Mouse (Mus musculus) layer of hippocampus, adult 2 months (tissue): Measurements from ENCODE around the gene Plac8. TPM values are rescaled to one million over a fixed set of nuclear protein-coding genes. Genes with fewer than 3 reads are reported as not detected.

ENCODE experiments used
- DNase-seq, 2 experiments: peaks; one replicate each; pipeline ENCODE4 v3.0.0; 2022; ENCODE audit warnings: low spot score in 2 of 2
- H3K27ac ChIP-seq: fragments of 200-600 bp; 2 replicates; pipeline ENCODE4 v1.8.1; 2022
- H3K4me3 ChIP-seq: fragments of 200-600 bp; 2 replicates; pipeline ENCODE4 v1.8.1; 2022; ENCODE audit warnings: mild to moderate bottlenecking
- CTCF ChIP-seq: fragments of 200-600 bp; conservative IDR thresholded peaks from 2 replicates; pipeline ENCODE4 v1.8.1; 2022; ENCODE audit warnings: antibody characterized with exemption, mild to moderate bottlenecking, moderate library complexity
- total RNA-seq, 2 experiments: library from RNA; stranded (reverse); gene quantifications; 2 replicates each; pipeline ENCODE4 v1.2.3; 2021

Gene Plac8
- total RNA-seq, 2 experiments from 2014 or later, result not detected

DNA sequence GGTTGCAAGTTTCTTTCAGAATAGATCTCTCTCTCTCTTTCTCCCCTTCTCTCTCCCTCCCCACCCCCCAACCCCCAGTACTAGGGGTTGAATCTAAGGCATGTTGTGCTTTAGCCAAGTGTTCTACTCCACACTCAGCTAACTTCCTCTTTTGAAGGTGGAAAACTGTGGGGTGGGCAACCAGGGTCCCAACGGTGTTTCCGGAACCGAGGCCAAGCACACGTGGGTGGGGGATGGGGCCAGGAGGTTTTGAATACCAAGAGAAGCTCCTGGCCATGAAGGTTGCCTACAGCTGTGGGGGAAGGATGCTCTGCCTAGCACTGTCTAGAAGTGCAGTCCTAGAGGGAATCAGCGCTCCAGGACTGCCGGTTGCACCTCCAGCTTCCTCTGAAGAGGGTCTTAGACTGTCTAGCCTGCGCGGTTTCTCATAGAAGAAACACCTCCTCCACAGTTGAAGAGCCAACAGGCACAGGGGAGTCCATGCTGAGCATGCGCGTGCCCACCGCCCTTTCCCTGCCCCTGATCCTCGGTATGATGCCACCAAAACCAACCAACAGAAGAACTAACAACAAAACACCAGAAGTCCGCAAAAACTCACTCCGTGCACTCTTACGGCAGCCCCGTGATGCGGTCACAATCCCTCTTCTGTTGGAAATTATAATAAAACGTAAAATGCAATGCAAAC lies 2.7 kb downstream of the Plac8 start:
- no peak for TF ChIP-seq CTCF
- H3K27ac ChIP-seq, result no peak overlapping the region
- no peak overlapping the region for H3K4me3 ChIP-seq
- no peak for DNase-seq

DNA sequence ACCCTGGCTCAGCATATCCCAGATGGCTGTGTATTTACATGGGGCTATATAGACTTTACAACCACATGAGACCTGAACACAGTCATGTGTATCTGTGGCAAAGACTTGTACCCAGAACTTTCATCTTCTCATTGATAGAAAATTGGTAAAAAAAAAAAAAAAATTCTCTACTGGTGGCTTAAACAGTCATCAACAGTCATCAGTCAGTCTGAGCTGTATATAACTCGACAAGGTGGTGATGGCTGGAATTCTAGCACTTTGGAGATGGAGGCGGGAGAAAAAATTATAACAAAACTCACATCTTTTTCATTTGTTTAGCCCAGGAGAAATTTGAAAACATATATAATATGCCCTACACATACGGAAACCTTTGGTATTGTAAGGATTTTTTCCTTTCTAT lies 3.2 kb downstream of the Plac8 start:
- no peak for TF ChIP-seq CTCF
- Histone ChIP-seq H3K27ac (no peak overlapping the region), H3K4me3 (no peak overlapping the region)
- no peak for DNase-seq

DNA sequence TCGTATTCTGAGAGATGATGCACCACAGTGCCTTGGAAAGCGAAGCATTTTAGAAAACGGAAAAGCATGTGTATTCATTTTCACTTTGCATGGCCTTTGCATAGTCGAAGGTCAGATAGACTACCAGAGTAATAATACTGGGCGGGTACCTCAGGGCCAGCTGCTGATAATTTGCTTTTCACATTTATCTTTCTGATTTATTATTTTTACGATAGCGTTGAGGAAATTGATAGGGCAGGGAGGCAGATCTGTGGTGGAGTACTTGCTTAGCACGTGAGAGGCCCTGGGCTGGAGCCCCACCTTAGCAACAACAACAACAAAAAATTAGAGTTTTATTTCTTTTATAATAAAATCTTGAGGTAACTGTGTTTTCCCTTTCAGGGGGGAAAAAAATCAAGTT lies 3.9 kb downstream of the Plac8 start:
- no peak for DNase-seq
- Histone ChIP-seq H3K27ac (no peak overlapping the region), H3K4me3 (no peak overlapping the region)
- no peak for TF ChIP-seq CTCF

DNA sequence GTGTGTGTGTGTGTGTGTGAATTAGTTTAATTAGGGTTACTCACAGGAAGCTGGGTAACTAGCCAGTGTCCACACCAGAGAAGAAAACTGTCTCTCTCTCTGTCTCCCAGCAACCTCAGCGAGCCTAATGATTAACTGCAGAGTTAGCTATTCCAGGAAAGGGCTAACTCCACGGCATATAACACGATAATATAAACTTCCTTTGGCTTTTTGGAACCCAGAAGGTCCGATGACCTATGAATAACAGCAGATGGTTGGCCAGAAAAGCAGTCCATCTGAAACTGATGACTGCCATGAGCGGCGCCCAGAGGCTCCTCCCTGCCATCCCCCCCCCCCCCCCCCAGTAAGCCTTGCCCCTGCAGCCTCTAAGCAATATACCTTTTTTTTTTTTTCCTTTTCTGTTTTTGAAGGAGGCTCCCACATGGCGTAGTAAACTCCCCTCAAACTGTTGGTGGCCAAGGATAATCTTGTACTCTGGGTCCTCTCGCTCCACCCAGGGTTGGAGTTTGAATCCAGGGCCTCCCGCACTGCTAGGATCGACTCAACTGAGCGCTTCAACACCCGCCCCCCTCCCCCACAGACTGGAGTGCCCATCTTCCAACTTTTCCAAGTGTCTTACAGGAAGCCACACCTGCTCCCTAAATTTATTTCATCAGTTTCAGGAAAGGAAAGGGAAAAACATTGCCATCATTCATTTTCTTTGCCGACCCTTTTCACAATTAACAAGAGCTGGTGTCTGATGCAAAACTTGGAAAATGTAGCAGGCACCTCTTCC lies 4.6 kb downstream of the Plac8 start:
- TF ChIP-seq CTCF, result no peak
- H3K27ac ChIP-seq, result no peak overlapping the region
- DNase-seq, result no peak
- no peak overlapping the region for H3K4me3 ChIP-seq

DNA sequence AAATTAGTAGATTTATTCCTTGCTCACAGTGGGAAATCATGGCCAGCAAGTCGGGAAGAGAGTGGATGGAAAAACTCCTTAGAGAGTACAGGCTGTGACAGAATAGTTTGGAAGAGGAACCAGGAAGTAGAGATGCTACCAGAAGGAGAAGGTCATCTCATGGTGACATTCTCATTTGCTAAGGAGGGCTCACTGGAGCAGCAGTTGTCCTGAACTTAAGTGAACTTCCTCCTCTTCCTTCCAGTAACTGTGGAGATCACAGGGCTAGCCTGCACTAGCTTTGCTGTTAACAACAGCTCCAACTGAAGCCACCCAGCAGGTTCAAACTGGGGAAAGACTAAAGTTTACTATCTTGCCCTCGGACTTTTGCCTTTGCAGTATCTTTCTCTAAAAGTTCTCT lies 5.2 kb downstream of the Plac8 start:
- H3K27ac ChIP-seq, result no peak overlapping the region
- no peak for TF ChIP-seq CTCF
- no peak overlapping the region for H3K4me3 ChIP-seq
- DNase-seq, result no peak

DNA sequence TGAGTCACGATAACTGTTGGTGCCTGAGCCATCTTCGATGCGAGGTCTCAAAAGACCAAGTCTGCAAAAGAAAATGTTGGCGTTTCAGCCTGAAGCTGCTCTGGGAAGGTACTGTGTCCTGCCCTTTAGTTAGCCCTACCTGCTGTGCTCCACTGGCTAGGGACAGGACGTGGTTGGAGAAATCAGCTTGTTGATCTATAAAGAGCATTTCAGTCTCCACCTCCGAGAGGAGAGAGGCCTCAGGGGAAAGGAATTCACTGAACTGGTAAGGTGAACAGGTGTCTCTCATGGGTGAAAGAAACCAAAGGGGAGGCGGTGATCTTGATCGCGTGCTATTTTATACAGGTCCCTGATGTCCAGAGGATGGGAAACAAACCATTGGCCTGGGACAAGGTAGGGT lies 9.3 kb downstream of the Plac8 start:
- no peak overlapping the region for H3K27ac ChIP-seq
- DNase-seq, result no peak
- no peak overlapping the region for H3K4me3 ChIP-seq
- no peak for TF ChIP-seq CTCF

DNA sequence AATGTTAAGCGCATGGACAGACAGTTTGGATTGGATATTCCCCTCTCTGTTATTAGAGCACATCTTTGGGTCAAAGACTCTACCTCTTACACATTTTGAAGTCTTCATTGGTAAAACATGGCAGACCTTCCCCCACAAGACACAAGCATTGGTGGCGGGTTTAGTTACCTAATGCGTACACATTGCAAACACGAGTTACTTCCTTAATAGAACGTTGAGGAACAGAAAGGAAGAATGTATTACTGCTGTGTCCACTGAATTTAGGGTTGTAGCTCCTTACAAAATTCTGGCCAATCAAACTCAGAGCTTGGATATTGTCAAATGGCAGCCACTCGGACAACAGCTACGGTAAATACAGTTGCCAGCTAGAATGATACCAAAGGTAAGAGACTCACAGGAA lies 12.7 kb downstream of the Plac8 start:
- no peak for DNase-seq
- TF ChIP-seq CTCF, result no peak
- no peak overlapping the region for H3K4me3 ChIP-seq
- no peak overlapping the region for H3K27ac ChIP-seq

DNA sequence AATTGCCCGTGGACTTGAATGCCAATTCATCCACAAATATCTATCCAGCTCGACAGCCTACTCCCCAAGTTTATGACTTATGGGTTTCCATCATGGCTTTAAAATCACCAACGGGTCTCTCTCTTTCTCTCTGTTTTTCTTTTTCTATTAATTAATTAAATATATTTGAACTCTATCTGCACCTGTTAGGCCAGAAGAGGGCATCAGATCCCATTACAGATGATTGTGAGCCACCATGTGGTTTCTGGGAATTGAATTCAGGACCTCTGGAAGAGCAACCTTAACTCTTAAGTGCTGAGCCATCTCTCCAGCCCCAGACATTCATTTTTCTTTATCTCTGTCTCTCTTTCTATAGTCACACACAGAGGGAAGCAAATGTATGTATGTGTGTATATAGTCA lies 13.3 kb downstream of the Plac8 start:
- no peak for DNase-seq
- Histone ChIP-seq H3K27ac (no peak overlapping the region), H3K4me3 (no peak overlapping the region)
- peak; percentile 57 for TF ChIP-seq CTCF

DNA sequence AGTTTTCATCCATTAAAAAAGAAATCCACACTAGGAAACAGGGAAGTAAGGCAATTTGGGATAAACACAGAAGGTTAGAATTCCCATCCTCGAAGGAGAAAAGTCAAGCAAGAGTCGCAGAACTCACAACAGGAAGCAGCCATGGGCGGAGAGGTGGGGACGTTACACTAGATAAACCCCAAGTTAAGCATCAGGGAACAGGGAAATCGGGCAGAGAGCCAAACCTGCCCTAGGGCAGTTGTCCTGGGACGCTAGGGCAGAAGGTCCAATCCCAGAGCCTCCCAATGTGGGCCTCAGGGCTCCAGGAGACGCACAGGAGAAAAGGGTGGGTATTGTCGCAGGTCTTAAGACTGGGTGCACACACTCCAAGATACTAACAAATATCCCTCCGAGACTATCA lies 14.5 kb downstream of the Plac8 start:
- TF ChIP-seq CTCF, result no peak
- DNase-seq, result no peak
- H3K27ac ChIP-seq, result no peak overlapping the region

DNA sequence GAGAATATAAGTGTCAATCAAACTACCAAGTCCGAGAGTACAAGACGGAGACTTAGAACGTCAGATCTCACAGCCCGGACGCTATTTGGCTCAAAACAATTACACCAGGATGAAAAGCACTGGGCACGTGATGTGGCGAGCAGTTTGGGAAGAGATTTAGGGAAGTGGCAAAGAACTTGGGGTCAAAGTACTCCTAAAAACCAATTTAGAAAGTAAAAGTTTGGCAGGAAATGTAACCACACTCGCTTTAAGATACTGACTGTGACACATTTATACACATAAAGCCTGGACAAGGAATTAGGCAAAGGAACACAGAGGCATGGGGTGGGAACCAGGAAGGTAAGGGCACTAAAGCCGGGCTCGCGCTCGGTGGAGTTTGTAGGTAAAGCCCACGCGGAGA lies 15.0 kb downstream of the Plac8 start:
- Histone ChIP-seq H3K4me3 (no peak overlapping the region), H3K27ac (no peak overlapping the region)
- DNase-seq, result no peak
- no peak for TF ChIP-seq CTCF

More for the DNA sequence above, 14.5 kb downstream of the Plac8 start:
- H3K4me3 ChIP-seq, result no peak overlapping the region

DNA sequence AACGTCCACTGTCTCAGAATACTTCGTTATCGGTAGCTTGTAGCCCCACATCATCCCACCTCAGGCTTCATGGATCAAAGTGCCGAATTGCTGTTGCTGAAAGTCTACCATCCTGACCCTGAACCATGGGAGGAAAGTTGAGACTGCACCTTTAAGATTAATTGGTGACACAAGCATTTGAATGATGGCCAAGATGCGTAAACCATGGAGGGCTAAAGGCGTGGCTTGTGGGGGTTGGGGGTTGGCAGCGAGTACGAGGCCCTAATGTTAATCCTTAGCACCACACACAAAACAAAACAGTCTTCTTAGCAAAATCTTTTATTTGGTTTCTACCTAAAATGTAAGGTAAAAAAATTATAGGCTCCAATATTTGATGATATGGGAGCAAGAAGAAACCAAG lies 18.6 kb downstream of the Plac8 start:
- H3K4me3 ChIP-seq, result no peak overlapping the region
- no peak for TF ChIP-seq CTCF
- H3K27ac ChIP-seq, result no peak overlapping the region
- no peak for DNase-seq

DNA sequence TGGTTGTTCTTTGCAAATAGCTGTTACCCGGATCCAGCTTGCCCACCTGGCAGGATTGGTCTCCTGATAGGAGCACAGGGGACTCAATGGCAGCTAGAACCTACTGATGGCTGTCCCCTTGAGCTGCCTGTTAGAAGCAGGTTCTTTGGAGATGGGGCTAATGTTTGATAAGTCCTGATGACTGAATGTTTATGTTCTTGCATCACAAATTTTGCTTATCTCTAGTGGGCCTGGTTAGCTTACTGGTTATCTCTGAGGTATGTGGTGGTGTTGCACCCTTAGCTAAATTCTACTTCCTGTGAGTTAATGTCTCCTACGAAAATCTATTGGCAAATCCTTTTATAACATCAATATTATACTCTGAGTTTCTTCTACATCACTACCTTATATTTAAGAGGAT lies 20.1 kb downstream of the Plac8 start:
- no peak for DNase-seq
- no peak for TF ChIP-seq CTCF
- Histone ChIP-seq H3K27ac (no peak overlapping the region), H3K4me3 (no peak overlapping the region)

DNA sequence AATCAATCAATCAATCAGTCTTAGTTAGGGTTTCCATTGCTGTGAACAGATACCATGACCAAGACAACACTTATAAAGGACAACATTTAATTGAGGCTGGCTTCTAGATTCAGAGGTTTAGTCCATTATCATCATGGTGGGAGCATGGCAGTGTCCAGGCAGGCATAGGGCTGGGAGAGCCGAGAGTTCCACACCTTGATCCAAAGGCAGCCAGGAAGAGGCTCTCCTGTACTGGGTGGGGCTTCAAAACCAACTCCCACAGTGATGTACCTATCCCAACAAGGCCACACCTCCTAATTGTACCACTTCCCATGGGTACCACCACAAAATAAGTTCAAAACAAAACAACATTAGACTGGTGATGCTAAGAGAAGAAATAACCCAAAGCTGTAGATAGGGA lies 21.9 kb downstream of the Plac8 start:
- DNase-seq, result no peak
- no peak overlapping the region for H3K4me3 ChIP-seq
- TF ChIP-seq CTCF, result no peak
- H3K27ac ChIP-seq, result no peak overlapping the region

DNA sequence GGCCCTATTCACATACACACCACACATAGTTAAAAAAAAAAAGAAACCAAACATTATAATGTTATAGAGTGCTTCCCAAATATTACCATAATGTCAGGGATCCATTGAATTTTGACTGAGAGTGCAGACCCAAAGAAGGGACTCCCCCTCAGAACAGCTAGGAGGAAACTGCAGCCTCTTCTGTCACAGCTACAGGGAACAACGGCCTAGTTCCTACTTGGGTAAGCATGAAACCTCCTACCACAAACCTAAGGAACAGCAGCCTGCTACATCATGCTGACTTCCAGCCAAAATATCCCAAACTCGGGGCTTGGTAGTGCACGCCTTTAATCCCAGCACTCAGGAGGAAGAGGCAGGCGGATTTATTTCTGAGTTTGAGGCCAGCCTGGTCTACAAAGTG lies 22.7 kb downstream of the Plac8 start:
- no peak for TF ChIP-seq CTCF
- DNase-seq, result no peak
- Histone ChIP-seq H3K27ac (no peak overlapping the region), H3K4me3 (no peak overlapping the region)
